Mouse (Mus musculus) kidney, adult 11 months (tissue): ENCODE data around the gene Ahcyl2.

Source experiments
- DNase-seq: peaks from one replicate; pipeline ENCODE4 v3.0.0; 2022

Ahcyl2 gene

DNA sequence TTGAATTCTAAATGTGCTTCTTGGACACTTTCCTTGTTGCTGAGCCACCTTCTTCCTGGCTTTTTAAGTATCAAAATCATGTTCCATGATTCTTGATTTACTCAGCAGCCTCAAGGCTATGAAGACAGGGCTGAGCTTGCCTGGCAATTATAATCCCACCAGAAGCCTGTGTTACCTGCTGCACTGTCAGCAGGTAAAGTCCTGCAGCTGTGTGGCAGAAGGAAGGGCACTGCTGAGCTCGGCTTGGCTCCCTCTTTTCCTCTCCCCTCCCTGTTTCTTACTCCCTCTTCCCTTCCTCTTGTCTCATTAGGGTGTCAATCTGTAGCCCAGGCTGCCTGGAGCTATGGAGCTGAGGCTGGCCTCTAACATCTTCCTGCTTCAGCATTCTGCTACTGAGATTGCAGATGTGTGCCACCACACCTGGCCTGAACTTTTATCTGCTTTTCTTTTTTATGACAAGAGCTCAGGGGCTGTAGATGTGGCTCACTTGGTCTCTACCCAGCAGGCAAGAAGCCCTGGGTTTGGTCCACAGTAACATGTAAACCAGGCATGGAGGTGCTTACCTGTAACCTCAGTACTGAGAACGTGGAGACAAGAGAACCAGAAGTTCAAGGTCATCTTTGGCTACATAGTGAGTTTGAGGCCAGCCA lies 3.0 kb downstream of the Ahcyl2 start:
- DNase-seq: no peak

DNA sequence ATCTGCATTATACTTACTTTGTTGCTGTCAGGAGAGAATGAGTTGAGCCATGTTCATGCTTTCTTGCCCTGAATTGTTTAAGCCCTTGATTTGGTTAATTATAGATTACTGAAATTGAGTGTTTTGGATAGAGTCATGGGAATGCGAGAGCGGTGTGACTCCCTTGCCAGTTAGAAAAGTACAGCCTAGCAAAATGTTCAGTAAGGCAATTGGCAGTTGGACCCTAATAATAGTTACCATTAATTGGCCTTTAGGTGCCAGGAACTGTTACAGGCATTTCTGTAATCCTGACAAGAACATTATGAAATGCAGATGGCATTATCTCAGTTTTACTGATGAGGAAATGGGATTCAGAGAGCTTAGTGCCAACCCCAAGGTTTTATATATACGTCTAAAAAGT lies 4.4 kb downstream of the Ahcyl2 start:
- DNase-seq: no peak

DNA sequence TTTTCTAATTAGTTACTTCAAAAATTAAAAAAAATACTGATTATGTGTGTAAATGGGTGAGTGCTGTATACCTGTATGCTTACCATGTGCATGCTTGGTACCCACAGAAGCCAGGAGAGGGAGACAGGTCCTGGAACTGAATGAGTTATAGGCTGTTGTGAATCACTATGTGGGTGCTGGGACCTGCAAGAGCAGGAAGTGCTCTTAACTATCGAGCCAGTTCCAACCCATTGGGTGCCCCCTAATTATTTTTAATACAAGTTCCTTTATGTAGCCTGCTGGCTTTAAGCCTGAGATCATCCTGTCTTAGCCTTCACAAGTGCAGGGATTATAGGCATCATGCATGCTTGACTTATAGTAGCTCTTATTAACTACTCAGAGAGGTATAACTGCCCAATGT lies 6.3 kb downstream of the Ahcyl2 start:
- no peak for DNase-seq

DNA sequence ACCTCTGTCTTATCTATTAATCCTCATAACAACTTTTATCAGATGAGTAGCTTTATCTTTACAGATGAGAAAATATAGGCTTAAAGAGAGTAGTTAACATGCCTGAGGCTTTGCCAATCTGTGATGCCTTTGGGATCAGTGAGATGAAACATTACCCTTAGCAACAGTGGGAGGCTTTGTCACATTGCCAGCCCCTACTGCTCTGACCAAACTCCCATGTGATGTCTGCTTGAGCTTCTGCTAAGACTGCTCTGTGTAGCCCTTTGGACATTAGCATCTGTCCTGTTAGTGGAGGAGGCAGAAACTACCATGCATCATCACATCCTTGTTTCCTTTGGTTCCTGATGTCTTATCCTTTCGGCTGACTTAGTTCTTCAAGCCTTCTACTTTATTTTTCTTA lies 7.8 kb downstream of the Ahcyl2 start:
- DNase-seq: peak; percentile 85

DNA sequence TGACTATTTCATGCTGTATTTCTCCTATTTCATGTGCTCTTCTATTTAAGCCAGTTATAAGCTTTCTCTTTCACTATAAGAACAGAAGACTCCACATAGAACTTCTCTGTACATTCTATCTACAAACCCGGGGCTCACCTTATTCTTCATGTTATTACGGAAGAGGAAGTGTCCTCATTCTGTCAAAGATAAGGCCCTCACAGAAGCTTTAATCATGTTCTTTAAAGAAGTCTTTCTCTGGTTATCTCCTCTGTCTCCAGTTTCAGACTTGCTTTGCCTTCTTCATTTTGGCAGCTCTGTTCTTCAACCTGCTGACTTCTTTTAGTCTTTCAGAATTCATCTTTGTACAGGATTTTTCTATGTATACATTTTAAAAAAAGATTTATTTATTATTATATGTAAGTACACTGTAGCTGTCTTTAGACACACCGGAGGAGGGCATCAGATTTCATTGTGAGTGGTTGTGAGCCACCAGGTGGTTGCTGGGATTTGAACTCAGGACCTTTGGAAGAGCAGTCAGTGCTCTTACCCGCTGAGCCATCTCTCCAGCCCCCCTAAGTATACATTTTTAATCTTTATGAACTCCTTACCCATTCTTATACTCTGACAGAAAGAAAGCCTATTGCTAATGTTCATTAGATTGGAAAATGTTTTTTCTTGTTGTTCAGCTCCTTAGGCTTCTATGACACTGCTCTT lies 8.9 kb downstream of the Ahcyl2 start:
- no peak for DNase-seq

DNA sequence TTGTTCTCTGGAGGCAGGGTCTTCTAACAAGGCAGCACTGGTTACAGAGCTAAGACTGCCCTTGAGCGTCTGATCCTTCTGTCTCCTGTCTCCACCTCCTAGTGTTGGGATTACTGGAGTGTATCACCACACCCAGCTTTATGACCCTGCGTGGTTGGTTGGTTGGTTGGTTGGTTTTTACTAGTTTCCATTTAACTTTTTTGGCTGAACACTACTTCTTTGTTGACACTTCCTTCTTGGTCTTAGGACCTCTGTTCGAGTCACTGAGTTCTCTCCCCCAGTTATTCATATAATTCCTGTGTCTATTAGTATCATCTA lies 9.4 kb downstream of the Ahcyl2 start:
- no peak for DNase-seq

DNA sequence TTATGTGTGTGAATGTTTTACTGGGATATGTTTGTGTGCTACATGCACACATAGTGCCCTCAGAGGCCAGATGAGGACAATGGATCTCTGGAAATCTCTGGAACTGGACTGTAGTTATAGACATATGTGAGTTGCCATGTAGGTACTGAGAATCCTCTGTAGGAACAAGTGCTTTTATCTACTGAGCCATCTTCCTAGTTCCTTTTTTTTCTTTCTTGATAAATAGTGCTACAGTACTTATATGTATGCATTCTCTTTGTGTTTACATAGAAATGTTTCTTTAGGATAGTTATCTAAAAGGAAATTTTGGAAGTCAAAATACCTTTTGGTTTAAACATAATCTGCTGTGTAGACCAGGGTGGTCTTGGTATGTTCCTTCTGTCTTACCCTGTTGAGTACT lies 12.3 kb downstream of the Ahcyl2 start:
- DNase-seq: no peak

DNA sequence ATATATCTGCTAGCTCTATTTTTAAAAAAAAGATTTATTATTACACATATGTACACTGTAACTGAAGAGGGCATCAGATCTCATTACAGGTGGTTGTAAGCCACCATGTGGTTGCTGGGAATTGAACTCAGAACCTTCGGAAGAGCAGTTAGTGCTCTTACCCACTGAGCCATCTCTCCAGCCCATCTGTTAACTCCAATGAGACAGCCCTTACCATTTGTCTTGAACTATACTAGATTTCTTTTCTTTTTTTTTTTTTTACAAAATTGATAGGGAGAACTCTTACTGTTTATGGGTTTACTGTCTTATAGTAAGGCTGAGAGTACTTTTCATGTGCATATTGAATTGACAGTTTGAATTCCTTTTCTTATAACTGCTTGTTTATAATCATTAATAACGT lies 12.8 kb downstream of the Ahcyl2 start:
- DNase-seq: no peak

DNA sequence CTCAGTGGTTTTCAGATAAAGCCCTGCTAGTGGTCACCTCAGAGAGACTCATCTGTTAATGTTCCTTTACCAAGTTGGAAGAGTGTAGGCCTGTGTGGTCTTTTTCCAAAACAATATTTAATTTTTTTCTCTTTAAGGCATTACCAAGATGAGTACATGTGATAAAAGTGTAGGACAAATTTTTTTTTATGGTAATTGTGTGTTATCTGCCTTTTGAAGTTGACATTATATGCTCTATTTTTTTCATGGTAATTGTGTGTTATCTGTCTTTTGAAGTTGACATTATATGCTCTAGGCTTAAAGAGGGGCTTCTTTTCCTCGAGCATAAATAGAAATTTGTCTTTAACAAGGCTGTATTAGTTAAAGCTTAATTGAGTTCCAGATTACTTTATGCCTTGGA lies 14.4 kb downstream of the Ahcyl2 start:
- DNase-seq: no peak

DNA sequence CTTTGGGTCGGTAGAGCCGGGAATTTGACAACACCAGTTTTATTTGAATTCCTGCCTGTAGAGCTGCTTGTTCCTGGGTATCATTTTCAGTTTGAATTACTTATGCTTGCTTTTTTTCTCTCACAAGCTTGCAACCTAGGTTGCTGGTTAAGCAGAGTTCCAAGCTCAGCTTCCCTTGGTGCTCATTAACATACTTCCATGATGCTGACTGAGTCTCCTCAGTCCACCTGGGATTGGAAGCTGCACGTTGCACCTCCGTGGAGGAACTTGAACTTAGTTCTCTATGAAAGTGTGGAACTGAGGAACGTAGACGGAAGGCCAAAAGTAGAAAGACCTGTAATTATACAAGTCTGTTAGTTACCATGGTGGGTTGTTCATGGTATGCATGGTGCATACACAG lies 16.1 kb downstream of the Ahcyl2 start:
- DNase-seq: no peak

DNA sequence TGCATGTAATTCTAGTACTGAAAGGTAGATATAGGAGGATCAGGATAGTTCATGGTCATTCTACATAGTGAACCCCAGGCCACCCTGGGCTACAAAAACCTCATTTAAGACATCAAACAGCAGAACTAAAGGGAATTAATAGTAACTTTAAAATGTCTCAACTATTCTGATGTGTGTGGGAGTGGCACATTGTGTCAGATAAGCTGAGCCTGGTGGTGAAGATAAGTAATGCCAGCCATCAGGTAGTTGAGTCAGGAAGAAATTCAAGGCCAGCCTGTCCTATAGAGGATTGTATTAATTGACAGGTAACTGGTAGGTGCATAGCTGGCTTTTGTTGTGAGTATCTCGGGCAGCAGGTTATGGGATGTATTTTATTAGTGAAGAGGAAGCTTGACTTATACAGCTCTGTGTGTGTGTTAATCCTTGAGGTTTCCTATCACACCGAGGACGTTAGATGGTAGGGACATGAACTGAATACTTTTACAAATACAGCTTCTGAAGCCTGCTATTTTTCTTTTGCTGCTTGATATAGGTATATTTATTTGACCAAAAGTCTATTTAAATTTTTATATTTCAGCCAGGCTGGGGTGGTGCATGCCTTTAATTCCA lies 16.7 kb downstream of the Ahcyl2 start:
- DNase-seq: no peak

DNA sequence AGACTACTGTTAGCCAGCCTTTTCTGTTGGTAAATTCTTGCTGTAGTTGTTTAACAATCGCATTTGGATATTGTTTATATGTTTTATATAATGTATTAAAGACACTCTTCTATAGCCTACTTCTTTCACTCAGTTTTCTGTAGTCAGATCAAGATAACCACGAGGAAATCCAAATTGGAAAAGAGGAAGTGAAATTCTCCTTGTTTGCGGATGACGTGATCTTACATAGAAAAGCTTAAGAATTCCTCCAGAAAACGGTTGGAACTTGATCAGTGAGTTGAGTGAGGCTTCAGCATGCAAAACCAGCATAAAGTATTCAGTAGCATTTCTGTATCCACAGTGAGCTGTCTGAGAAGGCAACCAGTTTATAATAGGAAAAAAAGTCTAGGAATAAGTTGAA lies 17.9 kb downstream of the Ahcyl2 start:
- no peak for DNase-seq

DNA sequence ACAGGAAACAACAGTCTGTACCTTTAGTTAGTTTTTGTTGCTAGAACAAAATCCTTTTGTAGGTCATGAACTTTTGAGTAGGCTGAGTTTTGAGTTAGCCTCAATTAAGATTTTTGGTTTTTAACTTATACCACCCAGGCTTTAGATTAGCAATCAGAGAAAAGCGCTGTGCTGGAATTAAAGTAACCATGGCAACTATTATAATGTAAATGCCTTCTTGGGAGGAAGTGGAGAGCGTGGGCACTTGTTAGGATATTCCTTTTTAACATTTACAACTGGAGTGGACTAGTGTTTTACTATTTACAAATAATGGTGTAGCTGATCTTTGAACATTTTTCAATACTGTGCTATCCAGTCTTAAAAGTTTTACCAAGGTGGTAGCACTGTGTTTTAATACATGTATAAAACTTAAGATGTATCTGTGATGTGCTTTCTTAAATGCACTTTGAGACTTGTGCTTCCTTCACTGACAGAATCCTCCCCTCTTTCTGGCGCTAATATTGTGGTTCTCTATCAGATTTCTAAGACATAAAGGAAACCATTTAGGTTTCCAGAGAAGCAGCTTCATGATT lies 21.1 kb downstream of the Ahcyl2 start:
- no peak for DNase-seq

DNA sequence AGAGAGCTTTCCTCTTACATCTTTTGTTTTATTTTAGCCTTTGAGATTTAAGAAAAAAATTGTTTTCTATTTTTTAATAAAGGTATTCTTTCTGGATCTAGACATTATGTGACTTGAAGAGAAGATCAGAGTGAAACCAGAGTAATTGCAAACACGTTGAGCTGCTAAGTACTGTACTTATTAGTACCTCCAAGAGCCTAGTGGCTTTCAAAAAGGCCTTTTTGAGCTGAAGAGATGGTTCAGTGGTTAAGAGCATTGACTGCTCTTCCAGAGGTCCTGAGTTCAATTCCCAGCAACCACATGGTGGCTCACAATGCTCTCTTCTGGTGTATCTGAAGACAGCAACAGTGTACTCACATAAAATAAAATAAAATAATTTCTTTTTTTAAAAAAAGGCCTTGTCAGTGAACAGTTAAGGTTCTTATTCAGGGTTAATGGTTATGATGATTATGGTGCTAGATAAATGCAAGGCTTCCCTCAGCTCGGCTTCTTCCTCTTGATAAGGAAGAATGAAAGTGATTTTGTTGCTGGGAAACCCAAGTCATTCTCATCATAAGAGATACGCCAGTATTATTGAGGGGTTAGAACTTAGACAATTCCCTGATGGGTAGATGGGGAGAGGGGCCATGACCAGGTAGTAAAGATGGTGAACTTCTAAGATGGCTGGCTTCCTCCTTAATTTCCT lies 22.3 kb downstream of the Ahcyl2 start:
- no peak for DNase-seq

DNA sequence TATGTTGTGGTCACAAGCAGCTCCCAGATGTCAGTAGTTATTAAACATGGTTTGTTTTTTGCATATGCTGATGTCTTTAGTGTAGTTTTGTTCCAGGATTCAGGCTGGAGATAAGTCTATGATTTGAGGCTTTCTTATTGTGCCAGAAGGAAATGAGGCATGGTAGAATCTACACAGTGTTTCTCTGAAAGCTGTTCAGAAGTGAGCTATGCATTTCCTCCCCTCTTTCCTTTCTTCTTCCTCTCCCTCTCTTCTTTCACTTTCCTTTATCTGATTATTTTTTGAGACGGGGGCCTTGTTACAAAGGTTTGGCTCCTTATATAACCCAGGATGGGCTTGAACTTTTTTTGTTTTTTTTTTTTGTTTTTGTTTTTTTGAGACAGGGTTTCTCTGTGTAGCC lies 25.7 kb downstream of the Ahcyl2 start:
- no peak for DNase-seq

DNA sequence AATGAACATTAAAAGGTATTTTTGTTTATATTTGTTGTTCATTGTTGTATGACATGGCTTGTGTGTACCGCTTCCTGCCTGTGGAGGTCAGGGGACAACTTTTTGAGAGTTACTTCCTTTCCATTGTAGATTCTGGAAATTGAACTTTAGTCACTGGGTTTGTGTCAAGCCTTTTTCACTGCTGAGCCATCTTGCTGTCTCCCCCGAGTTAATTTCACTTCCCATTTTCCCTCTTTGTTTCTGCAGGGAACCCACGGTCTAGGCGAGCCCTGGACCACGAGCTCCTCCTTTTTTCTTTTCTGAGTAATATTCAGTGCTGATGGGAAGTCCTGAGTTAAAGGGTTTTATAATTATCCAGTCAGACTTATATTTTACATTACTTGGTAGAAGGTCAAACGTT lies 26.8 kb downstream of the Ahcyl2 start:
- no peak for DNase-seq

DNA sequence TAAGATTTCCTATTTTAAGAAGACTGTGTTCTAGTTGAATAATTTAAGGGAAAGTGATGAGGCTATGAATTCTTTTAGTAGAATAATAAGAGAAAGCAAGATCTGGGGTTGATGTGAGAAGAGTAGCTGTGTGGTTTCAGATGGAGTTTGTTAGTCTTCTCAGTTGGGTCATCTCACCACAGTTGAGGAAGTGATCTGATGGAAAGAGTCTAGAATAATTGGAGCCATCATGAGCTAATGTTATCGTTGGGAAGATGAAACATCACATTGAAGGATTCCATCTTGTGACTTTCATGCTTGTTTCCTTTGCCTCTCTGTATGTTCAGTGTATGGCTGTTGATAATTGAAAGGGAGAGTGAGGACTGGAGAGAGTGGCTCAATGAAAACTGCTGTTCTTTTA lies 35.2 kb downstream of the Ahcyl2 start:
- no peak for DNase-seq

DNA sequence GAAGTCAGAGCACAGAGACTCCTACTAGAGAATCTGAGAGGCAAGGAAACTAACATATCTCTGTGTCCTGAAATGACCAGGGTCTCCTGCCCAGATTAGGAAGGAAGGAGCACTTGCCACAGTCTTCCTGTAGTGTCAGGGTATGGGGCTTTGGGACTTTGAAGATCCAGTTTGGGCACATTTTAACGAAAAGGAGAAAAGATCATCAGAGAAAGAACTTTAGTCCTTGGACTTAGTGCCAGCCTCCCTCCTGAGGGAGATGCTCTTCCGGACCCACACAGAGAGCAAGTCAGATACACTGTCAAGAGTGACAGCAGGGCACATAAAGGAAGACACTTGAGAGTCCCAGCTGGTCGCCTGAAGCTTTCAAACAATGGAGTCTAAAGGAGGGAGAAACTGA lies 36.2 kb downstream of the Ahcyl2 start:
- DNase-seq: no peak

DNA sequence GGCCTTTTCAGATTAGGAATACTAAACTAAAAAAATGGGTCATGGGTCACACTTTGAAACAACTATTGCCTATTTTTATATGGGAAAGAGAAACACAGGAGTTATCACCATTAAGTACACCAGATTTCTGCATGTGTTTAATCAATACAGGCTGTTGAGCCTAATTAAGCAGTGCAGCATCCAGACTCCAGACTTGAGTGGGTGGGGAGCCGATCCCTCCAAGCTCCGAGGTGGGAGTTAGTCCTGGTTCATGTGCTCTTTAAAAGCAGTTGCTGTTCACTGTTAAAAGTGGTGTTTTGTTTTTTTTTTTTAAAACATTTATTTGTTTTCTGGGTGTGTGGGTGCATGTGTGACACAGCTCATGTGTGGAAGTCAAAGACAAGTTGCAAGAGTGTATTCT lies 37.6 kb downstream of the Ahcyl2 start:
- no peak for DNase-seq

DNA sequence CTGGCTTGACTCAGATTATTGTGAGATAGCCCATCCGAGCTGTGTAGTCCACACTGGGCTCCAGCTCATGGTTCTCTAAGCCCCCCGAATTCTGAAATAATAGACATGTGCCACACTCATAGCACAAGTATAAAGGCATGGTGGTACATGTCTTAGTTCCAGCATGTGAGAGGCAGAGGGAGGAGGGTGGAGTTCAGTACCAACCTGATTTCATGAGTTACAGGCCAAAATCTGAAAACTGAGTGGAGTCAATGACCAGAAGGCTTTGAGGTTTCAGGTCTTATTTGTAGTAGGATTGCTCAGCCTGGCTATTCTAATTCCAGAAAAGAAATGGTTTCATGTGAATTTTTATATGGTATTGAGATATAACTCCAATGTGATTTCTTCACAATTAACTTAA lies 44.3 kb downstream of the Ahcyl2 start:
- DNase-seq: no peak

DNA sequence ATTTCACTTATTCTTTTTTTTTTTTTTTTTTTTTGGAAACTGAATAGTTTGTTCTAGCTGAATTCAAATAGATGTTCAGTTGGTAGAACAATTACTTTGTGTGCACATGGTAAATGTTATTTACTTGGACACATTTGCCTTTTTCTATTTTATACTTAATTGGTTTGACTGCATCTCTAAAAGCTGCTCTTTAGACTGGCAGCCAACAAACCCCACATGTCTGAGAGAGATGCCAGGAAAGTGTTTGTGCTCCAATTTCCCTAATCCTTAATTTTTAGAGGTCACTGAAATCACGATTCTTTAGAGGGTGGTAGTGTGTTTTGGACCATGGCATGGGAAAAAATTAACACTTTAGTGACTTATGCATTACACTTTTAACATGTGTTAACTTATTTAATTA lies 44.8 kb downstream of the Ahcyl2 start:
- no peak for DNase-seq

DNA sequence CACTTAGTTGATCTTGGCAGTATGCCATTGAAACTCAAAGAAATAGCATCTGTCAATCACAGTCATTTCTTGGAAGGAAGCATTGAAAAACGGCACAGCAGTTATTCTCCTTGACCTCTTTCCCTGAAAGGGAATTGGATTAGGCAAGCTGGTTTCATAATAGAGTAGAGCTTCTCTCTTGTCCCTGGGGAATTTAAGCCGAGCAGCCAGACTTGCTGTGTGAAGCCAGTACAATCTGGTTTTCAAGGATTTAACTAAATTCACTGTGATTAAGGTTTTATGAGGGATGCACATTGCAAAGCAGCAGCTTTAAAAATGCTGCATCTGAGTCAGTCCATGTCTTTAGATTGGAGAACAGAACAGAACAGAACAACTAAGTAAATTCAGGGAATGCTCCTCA lies 46.8 kb downstream of the Ahcyl2 start:
- DNase-seq: no peak

DNA sequence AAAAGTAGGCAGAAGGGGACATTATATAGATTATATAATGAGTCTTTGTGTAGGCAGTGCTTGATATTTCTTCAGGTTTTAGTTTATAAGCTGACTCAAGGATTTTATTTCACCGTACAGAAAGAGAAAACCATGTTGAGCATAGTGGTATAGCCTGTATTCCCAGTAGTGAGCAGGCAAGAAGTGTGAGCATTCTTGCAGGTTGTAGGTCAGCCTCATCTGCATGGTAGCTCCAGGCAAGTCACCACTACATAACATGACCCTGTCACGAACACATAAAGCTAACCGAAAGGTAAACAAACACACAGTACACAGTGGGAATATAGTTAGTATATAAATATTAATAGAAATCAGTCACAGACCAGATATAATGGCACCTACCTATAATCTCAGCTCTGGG lies 47.2 kb downstream of the Ahcyl2 start:
- no peak for DNase-seq

DNA sequence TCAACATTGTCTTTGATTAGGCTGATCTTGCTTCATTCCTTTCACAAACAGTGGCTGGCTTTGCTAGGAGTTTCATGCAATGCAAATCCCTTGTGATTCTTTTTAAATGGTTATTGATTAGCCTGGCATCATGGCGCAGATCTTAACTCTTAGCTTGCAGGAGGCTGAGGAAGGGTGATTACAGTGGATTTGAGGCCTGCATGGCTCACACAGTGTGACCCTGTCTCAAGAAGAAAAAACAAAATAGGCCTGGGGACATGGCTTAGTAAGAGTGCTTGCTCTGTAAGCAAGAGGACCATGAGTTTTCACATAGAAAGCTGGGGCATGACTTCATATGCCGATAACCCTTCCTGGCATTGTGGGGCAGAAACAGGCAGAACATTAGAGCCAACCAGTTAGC lies 47.8 kb downstream of the Ahcyl2 start:
- no peak for DNase-seq
